Mouse (Mus musculus): ENCODE data around the gene Tor4a. TPM values are rescaled to one million over a fixed set of nuclear protein-coding genes. Genes with fewer than 3 reads are reported as not detected.

Gene Tor4a
- polyA plus RNA-seq, 1 experiment: not detected

DNA sequence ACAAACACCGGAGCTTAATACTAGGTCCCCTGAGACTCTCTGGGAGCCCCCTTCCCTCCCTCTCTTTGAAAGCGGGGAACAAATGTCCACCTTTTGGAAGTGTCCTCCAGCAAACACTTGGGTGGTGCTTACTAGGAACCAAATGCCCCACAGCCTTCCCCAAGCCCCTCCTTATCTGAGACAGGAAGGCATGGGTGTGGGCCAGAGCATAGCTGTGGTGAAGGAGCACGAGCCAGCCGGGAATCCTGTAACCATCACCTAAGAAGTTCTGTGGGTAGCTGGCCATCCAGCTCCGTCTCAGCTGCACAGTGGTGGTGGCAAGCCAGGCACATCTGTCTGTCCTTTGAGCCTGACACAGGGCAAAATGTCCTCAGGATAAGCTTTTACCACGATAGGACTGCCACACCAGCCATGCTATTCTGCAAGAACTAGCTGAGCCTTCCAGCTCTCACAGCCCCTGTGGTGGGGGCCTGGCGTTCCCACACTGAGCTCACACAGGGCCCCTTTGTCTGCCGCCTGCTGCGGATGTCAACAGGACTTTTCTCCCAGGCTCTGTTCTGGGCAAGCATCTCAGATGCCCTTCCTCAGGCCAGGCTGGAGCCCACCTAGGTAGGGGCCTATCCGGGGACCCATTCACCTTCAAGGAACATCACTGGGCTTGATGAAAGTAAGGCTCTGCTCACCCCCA, 18.3 kb downstream of the Tor4a start:
- Histone ChIP-seq H3K27ac (ENCODE audit: insufficient read depth, low read depth, low read length) (peak overlapping the region; percentile 69), H3K4me3 (ENCODE audit: insufficient read depth, low read depth, low read length) (no peak overlapping the region), H3K4me1 (ENCODE audit: control insufficient read depth, insufficient read depth, low read length) (peaks cover 42% of the 10 kb centered on the region)
- no peak for TF ChIP-seq POLR2A (IDR thresholded peaks at IDR 0.05; ENCODE audit: insufficient read depth, low read depth, low read length)
- no peak for TF ChIP-seq CTCF (IDR thresholded peaks at IDR 0.05; ENCODE audit: insufficient read depth, low read depth, low read length)
- WGBS: 54% methylated on average over 10 of the region's 10 CpGs

DNA sequence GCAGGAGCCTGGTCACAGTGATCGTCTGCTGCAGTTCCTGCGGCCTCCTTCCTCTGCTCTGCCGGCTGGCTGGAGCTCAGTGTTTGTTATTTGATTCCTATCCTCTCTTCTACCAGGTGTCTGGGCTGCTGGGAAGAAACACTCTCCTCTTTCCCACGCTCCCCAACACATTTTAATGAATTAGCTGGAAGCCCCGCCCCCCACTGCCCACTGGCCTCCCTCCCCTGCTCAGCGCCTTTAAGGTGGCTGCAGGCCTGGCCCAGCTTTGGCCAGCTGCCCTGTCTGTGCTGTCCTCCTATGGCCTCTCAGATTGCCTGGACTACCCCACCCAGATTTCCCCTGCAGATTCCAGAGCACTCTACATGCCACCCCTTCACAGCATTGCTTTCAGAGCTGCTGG, 19.0 kb downstream of the Tor4a start:
- H3K4me1 ChIP-seq (ENCODE audit: control insufficient read depth, insufficient read depth, low read length): peaks cover 42% of the 10 kb centered on the region
- peak overlapping the region; percentile 88 for H3K27ac ChIP-seq (ENCODE audit: insufficient read depth, low read depth, low read length)
- no peak for TF ChIP-seq POLR2A (IDR thresholded peaks at IDR 0.05; ENCODE audit: insufficient read depth, low read depth, low read length)
- no peak for TF ChIP-seq CTCF (IDR thresholded peaks at IDR 0.05; ENCODE audit: insufficient read depth, low read depth, low read length)
- H3K4me3 ChIP-seq (ENCODE audit: insufficient read depth, low read depth, low read length): no peak overlapping the region
- WGBS: 28% methylated on average over 6 of the region's 6 CpGs

DNA sequence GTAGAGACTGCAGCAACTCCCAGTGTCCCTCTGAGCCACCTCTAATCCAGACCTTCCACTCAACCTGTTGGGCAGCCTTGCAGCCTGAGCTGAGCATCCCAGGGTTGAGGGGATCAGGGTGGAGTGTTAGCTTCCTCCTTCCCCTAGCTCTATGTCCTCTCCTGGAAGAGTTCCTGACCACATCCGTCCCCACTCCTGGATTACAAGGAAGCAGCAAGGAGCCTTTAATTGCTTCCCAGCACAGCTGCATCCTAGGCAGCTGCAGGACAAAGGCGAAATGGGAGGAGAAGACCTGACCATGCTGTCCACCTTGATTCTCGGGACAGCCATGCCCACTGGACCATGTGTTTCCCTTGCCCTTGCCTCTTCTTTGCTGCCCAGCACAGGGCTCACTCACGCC, 19.6 kb downstream of the Tor4a start:
- peaks cover 42% of the 10 kb centered on the region for H3K4me1 ChIP-seq (ENCODE audit: control insufficient read depth, insufficient read depth, low read length)

DNA sequence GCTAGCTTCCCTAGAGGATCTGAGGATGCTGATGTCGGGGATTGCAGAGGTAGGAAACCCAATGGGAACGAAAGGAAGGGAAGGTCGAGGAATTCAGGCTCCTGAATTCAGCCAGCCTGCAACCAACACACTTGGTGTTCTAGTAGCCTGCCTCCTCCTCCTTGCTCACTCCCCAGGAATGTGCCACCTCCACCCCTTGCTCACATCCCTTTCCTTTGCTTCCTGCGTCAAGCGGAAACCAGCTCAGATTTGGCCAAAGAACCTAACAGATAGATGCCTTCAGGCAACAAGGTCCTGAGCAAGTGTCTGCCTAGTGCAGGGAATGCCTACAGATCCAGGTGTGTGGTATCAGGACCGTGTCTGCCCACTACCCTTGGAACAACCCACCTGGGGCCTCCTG, 20.1 kb downstream of the Tor4a start:
- WGBS: 68% methylated on average over 6 of the region's 6 CpGs
- Histone ChIP-seq H3K4me1 (ENCODE audit: control insufficient read depth, insufficient read depth, low read length) (peaks cover 39% of the 10 kb centered on the region), H3K27ac (ENCODE audit: insufficient read depth, low read depth, low read length) (no peak overlapping the region; the same call in 1 of the 2 replicates), H3K4me3 (ENCODE audit: insufficient read depth, low read depth, low read length) (no peak overlapping the region)
- TF ChIP-seq POLR2A (IDR thresholded peaks at IDR 0.05; ENCODE audit: insufficient read depth, low read depth, low read length) (no peak), CTCF (IDR thresholded peaks at IDR 0.05; ENCODE audit: insufficient read depth, low read depth, low read length) (no peak)

More for the DNA sequence above, 19.6 kb downstream of the Tor4a start:
- 54% methylated on average over 4 of the region's 4 CpGs for WGBS
- TF ChIP-seq CTCF (IDR thresholded peaks at IDR 0.05; ENCODE audit: insufficient read depth, low read depth, low read length) (no peak), POLR2A (IDR thresholded peaks at IDR 0.05; ENCODE audit: insufficient read depth, low read depth, low read length) (no peak)
- Histone ChIP-seq H3K4me3 (ENCODE audit: insufficient read depth, low read depth, low read length) (no peak overlapping the region), H3K27ac (ENCODE audit: insufficient read depth, low read depth, low read length) (peak overlapping the region; percentile 88)

DNA sequence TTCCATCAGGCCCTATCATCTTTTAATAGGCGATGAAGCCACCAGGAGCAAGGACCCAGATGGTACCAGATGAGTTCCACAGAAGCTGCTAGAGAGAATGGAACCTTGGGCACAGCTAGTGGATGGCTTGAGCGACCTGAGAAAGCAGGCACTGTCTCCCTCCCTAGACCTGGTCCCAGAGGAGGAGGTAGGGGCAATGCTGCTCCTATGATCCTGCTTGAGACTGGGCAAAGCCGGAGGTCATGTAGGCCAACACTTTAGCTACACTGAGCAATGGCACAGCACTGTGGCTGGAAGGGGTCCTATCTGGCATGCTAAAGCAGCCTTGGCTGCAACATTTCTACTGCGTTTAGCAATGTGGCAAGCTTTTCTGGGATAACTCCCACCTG, 21.0 kb downstream of the Tor4a start:
- 81% methylated on average over 4 of the region's 4 CpGs for WGBS
- Histone ChIP-seq H3K27ac (ENCODE audit: insufficient read depth, low read depth, low read length) (no peak overlapping the region), H3K4me1 (ENCODE audit: control insufficient read depth, insufficient read depth, low read length) (peaks cover 31% of the 10 kb centered on the region), H3K4me3 (ENCODE audit: insufficient read depth, low read depth, low read length) (no peak overlapping the region)
- no peak for TF ChIP-seq CTCF (IDR thresholded peaks at IDR 0.05; ENCODE audit: insufficient read depth, low read depth, low read length)
- TF ChIP-seq POLR2A (IDR thresholded peaks at IDR 0.05; ENCODE audit: insufficient read depth, low read depth, low read length): no peak

DNA sequence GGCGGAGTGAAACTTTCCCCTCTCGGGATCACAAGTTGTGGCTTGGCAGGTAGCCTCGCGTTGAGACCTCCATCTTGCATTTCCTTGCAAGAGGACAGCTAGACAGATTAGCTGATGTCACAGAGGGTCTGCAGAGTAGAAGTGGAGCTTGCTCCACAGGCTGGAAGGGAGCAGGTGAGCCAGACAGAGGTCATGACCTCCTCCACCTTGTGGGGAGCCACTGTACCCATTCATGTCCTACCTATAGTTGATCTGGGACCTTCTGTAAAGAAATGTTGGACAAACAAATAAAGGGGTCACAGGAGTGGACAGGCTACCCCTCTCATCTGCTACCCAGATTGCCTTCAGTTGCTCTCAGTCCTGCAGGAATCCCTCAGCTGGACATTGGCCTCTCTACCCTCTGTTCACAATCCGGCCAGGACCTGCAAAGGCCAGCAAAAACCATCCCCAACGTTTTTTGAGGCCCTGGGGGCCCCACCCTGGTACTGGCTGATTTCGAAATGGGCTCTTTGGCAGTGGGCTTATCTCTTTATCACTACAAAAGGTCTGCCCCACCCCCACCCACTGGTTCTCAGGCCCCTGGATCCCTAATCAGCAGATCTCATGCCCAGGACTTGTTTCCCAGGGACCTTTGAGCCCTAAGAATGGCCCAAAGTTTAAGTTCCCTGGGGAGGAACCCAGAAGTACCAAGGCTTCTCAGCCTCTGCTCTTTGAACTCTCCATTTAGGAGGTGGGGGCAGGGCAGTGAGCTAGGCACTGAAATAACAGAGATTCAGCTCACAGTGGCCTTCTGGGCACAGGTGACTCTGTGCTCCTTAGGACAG, 21.6 kb downstream of the Tor4a start:
- TF ChIP-seq CTCF (IDR thresholded peaks at IDR 0.05; ENCODE audit: insufficient read depth, low read depth, low read length): no peak
- TF ChIP-seq POLR2A (IDR thresholded peaks at IDR 0.05; ENCODE audit: insufficient read depth, low read depth, low read length): no peak
- no peak overlapping the region for H3K27ac ChIP-seq (ENCODE audit: insufficient read depth, low read depth, low read length)
- WGBS: 69% methylated on average over 7 of the region's 7 CpGs

DNA sequence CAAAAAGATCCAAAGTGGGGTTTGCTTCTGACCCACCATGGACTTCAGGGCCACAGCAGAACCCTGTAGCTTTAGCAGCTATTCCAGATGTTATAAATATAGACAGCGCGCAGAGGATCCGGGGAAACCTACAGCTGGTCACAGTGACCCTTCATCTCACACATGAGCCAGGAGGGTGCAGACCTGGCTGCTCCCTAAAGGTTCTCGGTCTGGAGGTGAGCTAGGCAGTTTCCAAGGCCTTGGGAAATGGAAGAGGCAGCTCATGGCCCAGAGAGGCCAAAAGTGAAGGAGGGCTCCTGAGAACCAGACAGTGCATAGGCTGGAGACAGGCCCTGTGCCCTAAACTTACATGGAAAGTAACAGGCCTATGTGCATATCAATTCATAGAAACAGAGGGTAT, 22.9 kb downstream of the Tor4a start:
- Histone ChIP-seq H3K4me3 (ENCODE audit: insufficient read depth, low read depth, low read length) (no peak overlapping the region), H3K27ac (ENCODE audit: insufficient read depth, low read depth, low read length) (no peak overlapping the region), H3K4me1 (ENCODE audit: control insufficient read depth, insufficient read depth, low read length) (peaks cover 23% of the 10 kb centered on the region; the same call in 1 of the 2 replicates)
- WGBS: 97% methylated on average over 4 of the region's 4 CpGs
- TF ChIP-seq CTCF (IDR thresholded peaks at IDR 0.05; ENCODE audit: insufficient read depth, low read depth, low read length) (no peak), POLR2A (IDR thresholded peaks at IDR 0.05; ENCODE audit: insufficient read depth, low read depth, low read length) (no peak)

More for the DNA sequence above, 21.6 kb downstream of the Tor4a start:
- H3K4me1 ChIP-seq (ENCODE audit: control insufficient read depth, insufficient read depth, low read length): peaks cover 26% of the 10 kb centered on the region; the same call in 1 of the 2 replicates
- no peak overlapping the region for H3K4me3 ChIP-seq (ENCODE audit: insufficient read depth, low read depth, low read length)

DNA sequence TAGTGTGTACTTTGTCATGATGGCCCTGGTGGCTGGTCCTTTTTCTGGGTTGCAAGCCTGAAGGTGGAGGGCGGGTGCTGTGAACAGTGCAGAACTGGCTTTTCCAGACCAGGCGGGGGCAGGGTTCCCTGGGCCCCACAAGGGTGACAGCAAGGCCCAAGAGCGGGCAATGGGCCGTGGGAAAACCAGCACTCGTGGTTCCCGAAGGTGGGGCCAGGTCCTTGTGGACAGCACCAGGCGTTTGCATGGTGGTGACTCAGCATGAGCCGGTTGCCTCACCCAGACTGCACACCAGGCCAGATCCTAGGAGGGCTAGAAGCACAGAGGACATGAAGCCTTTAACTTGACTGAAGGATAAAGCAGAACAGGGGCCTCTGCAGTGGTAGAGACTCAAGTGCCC, 24.1 kb downstream of the Tor4a start:
- no peak overlapping the region for H3K27ac ChIP-seq (ENCODE audit: insufficient read depth, low read depth, low read length)
- no peak overlapping the region for H3K4me3 ChIP-seq (ENCODE audit: insufficient read depth, low read depth, low read length)
- 74% methylated on average over 8 of the region's 8 CpGs for WGBS
- peaks cover 21% of the 10 kb centered on the region for H3K4me1 ChIP-seq (ENCODE audit: control insufficient read depth, insufficient read depth, low read length)
- TF ChIP-seq CTCF (IDR thresholded peaks at IDR 0.05; ENCODE audit: insufficient read depth, low read depth, low read length) (no peak), POLR2A (IDR thresholded peaks at IDR 0.05; ENCODE audit: insufficient read depth, low read depth, low read length) (no peak)

DNA sequence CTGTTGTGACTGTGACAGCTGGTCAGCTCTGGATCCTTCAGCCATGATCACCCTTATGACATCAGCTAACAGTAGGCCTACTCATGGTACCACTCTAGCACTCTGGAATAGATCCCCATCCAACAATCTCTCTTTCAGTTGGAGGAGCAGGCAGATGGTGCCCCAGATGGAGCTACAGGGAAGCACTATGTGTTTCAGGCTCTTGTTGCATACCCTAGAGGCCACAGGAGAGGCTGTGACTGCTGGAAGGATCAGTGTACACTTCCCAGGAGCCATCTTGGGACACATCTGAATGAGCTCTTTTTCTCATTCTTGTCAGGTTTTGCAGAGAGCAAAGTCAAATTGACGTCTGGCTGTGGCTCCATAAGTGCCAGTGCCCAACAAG, 24.9 kb downstream of the Tor4a start:
- no peak overlapping the region for H3K27ac ChIP-seq (ENCODE audit: insufficient read depth, low read depth, low read length)
- WGBS: 67% methylated on average over 1 of the region's 1 CpGs
- TF ChIP-seq POLR2A (IDR thresholded peaks at IDR 0.05; ENCODE audit: insufficient read depth, low read depth, low read length) (no peak), CTCF (IDR thresholded peaks at IDR 0.05; ENCODE audit: insufficient read depth, low read depth, low read length) (no peak)
- no peak overlapping the region for H3K4me3 ChIP-seq (ENCODE audit: insufficient read depth, low read depth, low read length)
- H3K4me1 ChIP-seq (ENCODE audit: control insufficient read depth, insufficient read depth, low read length): peaks cover 18% of the 10 kb centered on the region

Data from olfactory bulb, adult 2 months (tissue).